In the genomic region with DNA sequence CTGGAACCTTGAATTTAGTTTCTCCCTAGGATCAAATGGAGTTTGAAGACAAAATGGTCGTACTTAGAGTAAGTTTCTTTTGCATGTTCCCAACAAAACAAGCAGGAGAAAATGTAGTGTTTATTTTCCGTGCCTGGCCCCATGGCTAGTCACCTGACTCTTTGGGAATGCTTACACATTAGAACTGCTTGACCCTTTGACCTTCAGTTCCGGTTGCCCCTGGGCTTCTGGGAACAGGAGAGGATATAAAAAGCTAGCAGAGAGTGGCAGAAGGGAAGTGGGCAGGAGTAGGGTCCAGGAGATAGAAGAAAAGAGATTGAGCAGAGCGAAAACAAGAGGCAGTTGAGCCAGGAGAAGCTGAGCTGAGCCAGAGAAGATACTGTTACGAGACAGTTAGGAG, we compare ENCODE assay signal across 10 mouse cellular contexts. TPM values are rescaled to one million over a fixed set of nuclear protein-coding genes. Genes with fewer than 3 reads are reported as not detected.
A peak's percentile ranks its signal among the peaks of the same experiment; 100 is the strongest.
DNase-seq lines count a peak whose midpoint lies in the region; ATAC-seq lines count a peak whose summit lies in the region.
"Had no signal": no experiment of that assay in that cellular context is flagged by ENCODE, and none has a peak within 500 bp of the region (broad histone marks: within the 10 kb centered on the region; RNA-seq: fewer than 3 reads in every experiment).

No protein-coding gene starts in this region.

- DNase-seq in neural tube, embryonic 10.5 days (ENCODE audit: extremely low spot score, low spot score), result peak; percentile 42
- DNase-seq in embryo, embryonic 9.5 days (ENCODE audit: extremely low spot score), result peak; percentile 70
- DNase-seq in skeletal muscle tissue, adult 2 months (ENCODE audit: low read depth, low spot score), result peak; percentile 24
- no peak for DNase-seq in layer of hippocampus, adult 9-11 months
- DNase-seq in ovary, postnatal 14 days (ENCODE audit: low spot score), result no peak
- no peak for DNase-seq in urinary bladder, postnatal 36 days (ENCODE audit: low spot score in 2 of 2)
- DNase-seq: left cerebral cortex, postnatal 4 days; right cerebral cortex, postnatal 14 days had no signal

- H3K9ac ChIP-seq in neural tube, embryonic 15.5 days (replicated peaks), result no peak overlapping the region
- no peak overlapping the region for H3K9ac ChIP-seq in kidney, embryonic 15.5 days

- H3K27ac ChIP-seq in neural tube, embryonic 15.5 days (replicated peaks), result no peak overlapping the region
- H3K27ac ChIP-seq in kidney, embryonic 15.5 days, result peak overlapping the region; percentile 0; the same call in 1 of the 2 replicates

- H3K4me2 ChIP-seq in neural tube, embryonic 15.5 days, result no peak overlapping the region
- H3K4me2 ChIP-seq in kidney, embryonic 15.5 days, result no peak overlapping the region

- no peak for ATAC-seq in neural tube, embryonic 15.5 days (ENCODE audit: low FRiP score)
- ATAC-seq in kidney, embryonic 15.5 days (replicated peaks; ENCODE audit: low FRiP score), result no peak

- no peaks in the 10 kb centered on the region for H3K27me3 ChIP-seq in neural tube, embryonic 15.5 days (replicated peaks)
- H3K27me3 ChIP-seq in kidney, embryonic 15.5 days, result no peaks in the 10 kb centered on the region

- no peaks in the 10 kb centered on the region for H3K9me3 ChIP-seq in neural tube, embryonic 15.5 days (replicated peaks)
- H3K9me3 ChIP-seq in kidney, embryonic 15.5 days (replicated peaks), result no peaks in the 10 kb centered on the region

- H3K4me1 ChIP-seq in neural tube, embryonic 15.5 days, result no peaks in the 10 kb centered on the region
- H3K4me1 ChIP-seq in kidney, embryonic 15.5 days, result peaks cover 9% of the 10 kb centered on the region; the same call in 1 of the 2 replicates

- no peaks in the 10 kb centered on the region for H3K36me3 ChIP-seq in neural tube, embryonic 15.5 days
- no peaks in the 10 kb centered on the region for H3K36me3 ChIP-seq in kidney, embryonic 15.5 days

- no peak overlapping the region for H3K4me3 ChIP-seq in neural tube, embryonic 15.5 days (replicated peaks)
- H3K4me3 ChIP-seq in kidney, embryonic 15.5 days (replicated peaks), result no peak overlapping the region

- WGBS in neural tube, embryonic 15.5 days, result 59% methylated on average over 5 of the region's 5 CpGs
- WGBS in kidney, embryonic 15.5 days, result 28% methylated on average over 5 of the region's 5 CpGs

RNA-seq across cellular contexts. Expression of gene Dhx34, which starts 8.0 kb away (rescaled TPM):
- polyA plus RNA-seq in neural tube, embryonic 15.5 days (2015; fragmentation: Nextera tagmentation; extraction: Ambion mirVana), result 12.2 and 13.2 TPM in 2 replicates
- 14.1 and 18.2 TPM in 2 replicates for polyA plus RNA-seq in kidney, embryonic 15.5 days (2015; fragmentation: Nextera tagmentation; extraction: Ambion mirVana)

RNA-seq across cellular contexts. Expression of gene C5ar2, which starts 14.1 kb away (rescaled TPM):
- polyA plus RNA-seq in neural tube, embryonic 15.5 days (2015; fragmentation: Nextera tagmentation; extraction: Ambion mirVana), result 0.10 and 0.22 TPM in 2 replicates
- polyA plus RNA-seq in kidney, embryonic 15.5 days (2015; fragmentation: Nextera tagmentation; extraction: Ambion mirVana), result 0.04 and 0.08 TPM in 2 replicates

RNA-seq across cellular contexts. Expression of gene C5ar1, which starts 29.5 kb away (rescaled TPM):
- polyA plus RNA-seq in neural tube, embryonic 15.5 days (2015; fragmentation: Nextera tagmentation; extraction: Ambion mirVana), result 1.7 and 2.7 TPM in 2 replicates
- 2.5 and 3.7 TPM in 2 replicates for polyA plus RNA-seq in kidney, embryonic 15.5 days (2015; fragmentation: Nextera tagmentation; extraction: Ambion mirVana)

RNA-seq across cellular contexts. Expression of gene Inafm1, which starts 43.5 kb away (rescaled TPM):
- polyA plus RNA-seq in neural tube, embryonic 15.5 days (2015; fragmentation: Nextera tagmentation; extraction: Ambion mirVana), result 56.4 and 66.4 TPM in 2 replicates
- 16.4 and 19.5 TPM in 2 replicates for polyA plus RNA-seq in kidney, embryonic 15.5 days (2015; fragmentation: Nextera tagmentation; extraction: Ambion mirVana)

RNA-seq across cellular contexts. Expression of gene Meis3, which starts 55.0 kb away (rescaled TPM):
- polyA plus RNA-seq in neural tube, embryonic 15.5 days (2015; fragmentation: Nextera tagmentation; extraction: Ambion mirVana), result 104 and 126 TPM in 2 replicates
- polyA plus RNA-seq in kidney, embryonic 15.5 days (2015; fragmentation: Nextera tagmentation; extraction: Ambion mirVana), result 22.5 and 28.9 TPM in 2 replicates

Comparison
In these comparisons a context has a peak if more than half of its experiments do, and no peak if none do; other contexts are left out.
1. DNase-seq: peak in neural tube, embryonic 10.5 days (single experiment), embryo, embryonic 9.5 days (single experiment) and skeletal muscle tissue, adult 2 months (single experiment); none in layer of hippocampus, adult 9-11 months (single experiment), ovary, postnatal 14 days (single experiment) and urinary bladder, postnatal 36 days (0 of 2).